Mouse (Mus musculus) kidney, adult 2 months (tissue): ENCODE data around the gene Il17rd. TPM values are rescaled to one million over a fixed set of nuclear protein-coding genes. Genes with fewer than 3 reads are reported as not detected.

Experiments used
- DNase-seq: peaks from one replicate; pipeline ENCODE4 v3.0.0; 2021
- H3K27ac ChIP-seq: fragments of 200-500 bp; 2 replicates; pipeline ENCODE4 v1.5.1; 2012; ENCODE audit warnings: low read depth, low read length, control low read depth, inconsistent platforms; ENCODE audit not compliant: insufficient read depth
- H3K27me3 ChIP-seq: fragments of 200-500 bp; replicated peaks from 2 replicates; pipeline ENCODE4 v1.6.1; 2012; ENCODE audit warnings: mild to moderate bottlenecking, moderate library complexity, low read length, inconsistent platforms; ENCODE audit not compliant: control insufficient read depth, insufficient read depth
- H3K36me3 ChIP-seq: fragments of 200-500 bp; 2 replicates; pipeline ENCODE4 v1.6.1; 2012; ENCODE audit warnings: mild to moderate bottlenecking, moderate library complexity, low read length, inconsistent platforms; ENCODE audit not compliant: control insufficient read depth, insufficient read depth
- H3K4me1 ChIP-seq: fragments of 200-500 bp; 2 replicates; pipeline ENCODE4 v1.6.1; 2011; ENCODE audit warnings: low read length; ENCODE audit not compliant: control insufficient read depth, insufficient read depth
- H3K4me3 ChIP-seq: fragments of 200-500 bp; 2 replicates; pipeline ENCODE4 v1.5.1; 2011; ENCODE audit warnings: mild to moderate bottlenecking, low read depth, low read length, control low read depth; ENCODE audit not compliant: insufficient read depth
- CTCF ChIP-seq: fragments of 200-500 bp; conservative IDR thresholded peaks from 2 replicates; pipeline ENCODE4 v1.5.1; 2011; ENCODE audit warnings: low read depth, mild to moderate bottlenecking, control low read depth, low read length, moderate library complexity, mixed read lengths; ENCODE audit not compliant: insufficient read depth, insufficient read length
- POLR2A ChIP-seq: fragments of 200-500 bp; IDR thresholded peaks from one replicate; pipeline ENCODE4 v1.6.1; 2011; ENCODE audit warnings: low read depth, low read length, control low read depth
- WGBS: fragments of 180-500 bp; shearing (Covaris S2); methylation state at CpG from one replicate; pipeline ENCODE4 v1.1.7; 2018; 5-methylcytosine and 5-hydroxymethylcytosine counted together
- polyA plus RNA-seq: library from polyadenylated mRNA; depleted of rRNA; stranded (reverse); fragments of >200 nt; gene quantifications from 2 replicates; pipeline ENCODE4 v1.2.3, GENCODE M21; 2012

Gene Il17rd
- polyA plus RNA-seq, 1 experiment: 3.3 TPM

- 85% methylated on average over 1 of the region's 1 CpGs for WGBS
- no peaks in the 10 kb centered on the region for H3K36me3 ChIP-seq
- DNase-seq: no peak
Measured at GRCm38 (mm10) chr14:27037513-27037912, 1.2 kb upstream of the Il17rd start.

GRCm38 (mm10) chr14:27039281-27040248 lies 824 bp downstream of the Il17rd start:
- Histone ChIP-seq H3K27me3 (no peaks in the 10 kb centered on the region), H3K27ac (no peak overlapping the region; the same call in none of the 2 replicates), H3K36me3 (no peaks in the 10 kb centered on the region), H3K4me1 (peaks cover 26% of the 10 kb centered on the region), H3K4me3 (peak overlapping the region; percentile 58)
- TF ChIP-seq POLR2A (no peak), CTCF (no peak)
- DNase-seq: peak; percentile 59
- 6% methylated on average over 59 of the region's 59 CpGs for WGBS

More at GRCm38 (mm10) chr14:27037513-27037912, 1.2 kb upstream of the Il17rd start:
- Histone ChIP-seq H3K27ac (no peak overlapping the region), H3K27me3 (no peaks in the 10 kb centered on the region), H3K4me1 (peaks cover 12% of the 10 kb centered on the region), H3K4me3 (no peak overlapping the region)
- TF ChIP-seq CTCF (no peak), POLR2A (no peak)

GRCm38 (mm10) chr14:27040451-27040850 lies 1.7 kb downstream of the Il17rd start:
- Histone ChIP-seq H3K4me1 (peaks cover 26% of the 10 kb centered on the region), H3K36me3 (no peaks in the 10 kb centered on the region), H3K4me3 (no peak overlapping the region), H3K27me3 (no peaks in the 10 kb centered on the region), H3K27ac (no peak overlapping the region; the same call in 1 of the 2 replicates)
- DNase-seq: no peak
- 52% methylated on average over 12 of the region's 12 CpGs for WGBS
- TF ChIP-seq CTCF: no peak
- no peak for TF ChIP-seq POLR2A

- H3K27me3 ChIP-seq: no peaks in the 10 kb centered on the region
- TF ChIP-seq CTCF: no peak
- no peak for TF ChIP-seq POLR2A
- H3K27ac ChIP-seq: peak overlapping the region; percentile 58; the same call in 1 of the 2 replicates
- peak; percentile 79 for DNase-seq
- peaks cover 26% of the 10 kb centered on the region for H3K4me1 ChIP-seq
- H3K4me3 ChIP-seq: no peak overlapping the region
- WGBS: 34% methylated on average over 8 of the region's 8 CpGs
- H3K36me3 ChIP-seq: no peaks in the 10 kb centered on the region
Measured at GRCm38 (mm10) chr14:27042280-27042983, 3.7 kb downstream of the Il17rd start.

- no peaks in the 10 kb centered on the region for H3K27me3 ChIP-seq
- TF ChIP-seq CTCF (no peak), POLR2A (no peak)
- peaks cover 27% of the 10 kb centered on the region for H3K4me1 ChIP-seq
- H3K4me3 ChIP-seq: no peak overlapping the region
- no peaks in the 10 kb centered on the region for H3K36me3 ChIP-seq
- H3K27ac ChIP-seq: no peak overlapping the region
- 37% methylated on average over 5 of the region's 5 CpGs for WGBS
- peak; percentile 80 for DNase-seq
Measured at GRCm38 (mm10) chr14:27043416-27043815, 4.7 kb downstream of the Il17rd start.

GRCm38 (mm10) chr14:27044221-27044966 lies 5.7 kb downstream of the Il17rd start:
- no peaks in the 10 kb centered on the region for H3K27me3 ChIP-seq
- H3K27ac ChIP-seq: no peak overlapping the region
- peaks cover 30% of the 10 kb centered on the region for H3K4me1 ChIP-seq
- DNase-seq: no peak
- WGBS: 17% methylated on average over 11 of the region's 11 CpGs
- no peak overlapping the region for H3K4me3 ChIP-seq
- H3K36me3 ChIP-seq: no peaks in the 10 kb centered on the region
- TF ChIP-seq CTCF (no peak), POLR2A (no peak)
